In the genomic region with DNA sequence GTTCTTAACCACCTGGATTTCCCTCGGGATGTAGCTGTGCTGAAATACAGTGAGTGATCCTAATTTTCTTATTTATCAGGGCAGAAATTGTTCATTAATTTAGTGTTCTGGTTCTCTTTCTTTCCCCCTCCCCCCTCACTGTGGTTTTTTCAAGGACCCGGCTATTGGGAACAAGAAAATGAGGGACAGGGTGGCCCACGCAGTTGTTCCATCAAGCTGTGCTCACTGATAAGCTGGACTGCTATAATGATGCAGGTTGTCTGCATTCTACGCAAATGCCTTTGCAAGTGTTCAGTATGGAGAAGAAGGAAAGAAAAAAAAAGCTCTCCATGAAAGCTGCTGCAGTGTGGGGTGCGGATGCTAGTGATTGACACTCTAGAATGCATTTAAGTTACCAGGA, we compare ENCODE assay signal across 9 mouse cellular contexts.
DNase-seq lines count a peak whose midpoint lies in the region; ATAC-seq lines count a peak whose summit lies in the region.
"Had no signal": no experiment of that assay in that cellular context is flagged by ENCODE, and none has a peak within 500 bp of the region (broad histone marks: within the 10 kb centered on the region; RNA-seq: fewer than 3 reads in every experiment).

No protein-coding gene starts in this region.

- no peaks in the 10 kb centered on the region for H3K4me1 ChIP-seq in kidney, embryonic 16.5 days (ENCODE audit: insufficient read depth, low read length)
- no peaks in the 10 kb centered on the region for H3K4me1 ChIP-seq in brown adipose tissue, adult 24 weeks (ENCODE audit: control insufficient read depth, insufficient read depth, insufficient read length, low read length)
- peaks cover 21% of the 10 kb centered on the region for H3K4me1 ChIP-seq in forebrain, embryonic 15.5 days
- peaks cover 21% of the 10 kb centered on the region; the same call in 1 of the 2 replicates for H3K4me1 ChIP-seq in midbrain, embryonic 14.5 days (ENCODE audit: control insufficient read depth, insufficient read depth, low read length)

- ATAC-seq in kidney, embryonic 16.5 days (ENCODE audit: low FRiP score, low TSS enrichment), result no peak
- no peak for ATAC-seq in forebrain, embryonic 15.5 days (replicated peaks)
- ATAC-seq in midbrain, embryonic 14.5 days (ENCODE audit: low FRiP score, low TSS enrichment), result no peak
- ATAC-seq in erythroblast, adult 5-6 weeks (replicated peaks; ENCODE audit: low FRiP score, poor library complexity, severe bottlenecking), result no peak
- ATAC-seq in erythroid progenitor cell, adult 5-6 weeks (replicated peaks; ENCODE audit: low FRiP score, poor library complexity, severe bottlenecking), result no peak

- H3K4me2 ChIP-seq in kidney, embryonic 16.5 days (replicated peaks; ENCODE audit: low read depth, low read length), result peak overlapping the region; percentile 95
- H3K4me2 ChIP-seq in forebrain, embryonic 15.5 days (replicated peaks), result peak overlapping the region; percentile 84
- H3K4me2 ChIP-seq in midbrain, embryonic 14.5 days (ENCODE audit: low read length), result peak overlapping the region; percentile 76

- H3K4me3 ChIP-seq in kidney, embryonic 16.5 days (ENCODE audit: low read length), result no peak overlapping the region
- peak overlapping the region; percentile 8; the same call in 1 of the 2 replicates for H3K4me3 ChIP-seq in brown adipose tissue, adult 24 weeks (ENCODE audit: insufficient read depth, low read depth, low read length)
- peak overlapping the region; percentile 71 for H3K4me3 ChIP-seq in forebrain, embryonic 15.5 days
- peak overlapping the region; percentile 56 for H3K4me3 ChIP-seq in midbrain, embryonic 14.5 days (replicated peaks; ENCODE audit: low read depth, low read length)

- WGBS in kidney, embryonic 16.5 days, result 48% methylated on average over 5 of the region's 5 CpGs
- WGBS in forebrain, embryonic 15.5 days, result 7% methylated on average over 5 of the region's 5 CpGs
- 25% methylated on average over 5 of the region's 5 CpGs for WGBS in midbrain, embryonic 14.5 days

- no peak overlapping the region for H3K9ac ChIP-seq in kidney, embryonic 16.5 days (replicated peaks; ENCODE audit: low read length)
- peak overlapping the region; percentile 69 for H3K9ac ChIP-seq in forebrain, embryonic 15.5 days (replicated peaks)
- H3K9ac ChIP-seq in midbrain, embryonic 14.5 days (replicated peaks; ENCODE audit: low read length), result peak overlapping the region; percentile 64

- no peak for DNase-seq in kidney, adult 18-20 months
- DNase-seq in midbrain, embryonic 14.5 days, result peak; percentile 51
- no peak for DNase-seq in adipocyte (ENCODE audit: low spot score)
- DNase-seq: heart, adult 18-20 months had no signal

- no peak overlapping the region for H3K27ac ChIP-seq in kidney, embryonic 16.5 days (ENCODE audit: low read length)
- H3K27ac ChIP-seq in brown adipose tissue, adult 24 weeks (replicated peaks; ENCODE audit: low read depth, low read length), result no peak overlapping the region
- H3K27ac ChIP-seq in forebrain, embryonic 15.5 days (replicated peaks), result peak overlapping the region; percentile 55
- H3K27ac ChIP-seq in midbrain, embryonic 14.5 days (replicated peaks; ENCODE audit: low read depth, low read length), result peak overlapping the region; percentile 61

- H3K9me3 ChIP-seq in kidney, embryonic 16.5 days (ENCODE audit: low read length), result no peaks in the 10 kb centered on the region
- no peaks in the 10 kb centered on the region for H3K9me3 ChIP-seq in forebrain, embryonic 15.5 days
- no peaks in the 10 kb centered on the region for H3K9me3 ChIP-seq in midbrain, embryonic 14.5 days (ENCODE audit: control insufficient read depth, low read length)

- no peaks in the 10 kb centered on the region for H3K36me3 ChIP-seq in kidney, embryonic 16.5 days (ENCODE audit: insufficient read depth, low read length)
- H3K36me3 ChIP-seq in forebrain, embryonic 15.5 days, result no peaks in the 10 kb centered on the region
- no peaks in the 10 kb centered on the region for H3K36me3 ChIP-seq in midbrain, embryonic 14.5 days (ENCODE audit: control insufficient read depth, insufficient read depth, low read length)

- H3K27me3 ChIP-seq in kidney, embryonic 16.5 days (ENCODE audit: insufficient read depth, low read length), result peaks cover 10% of the 10 kb centered on the region
- no peaks in the 10 kb centered on the region for H3K27me3 ChIP-seq in forebrain, embryonic 15.5 days
- H3K27me3 ChIP-seq in midbrain, embryonic 14.5 days (ENCODE audit: control insufficient read depth, insufficient read depth, low read length), result no peaks in the 10 kb centered on the region

Comparison
In these comparisons a context has a peak if more than half of its experiments do, and no peak if none do; other contexts are left out.
1. H3K27ac ChIP-seq: peak in forebrain, embryonic 15.5 days (single experiment) and midbrain, embryonic 14.5 days (single experiment); none in kidney, embryonic 16.5 days (single experiment) and brown adipose tissue, adult 24 weeks (single experiment).
2. Peak in every context shown above with its lines, with median percentiles within 50 percentile points of each other: H3K4me2 ChIP-seq.